Mouse (Mus musculus) liver, adult 2 months (tissue): ENCODE measurements around the gene Nfasc.

Experiments used
- CTCF ChIP-seq: fragments of 200-500 bp; IDR thresholded peaks from 2 replicates; pipeline ENCODE4 v1.5.1; 2011; ENCODE audit warnings: low read depth, low read length, control low read depth
- POLR2A ChIP-seq: fragments of 200-500 bp; IDR thresholded peaks from 2 replicates; pipeline ENCODE4 v1.6.1; 2011; ENCODE audit warnings: low read length, control low read depth; ENCODE audit not compliant: insufficient read depth; ENCODE audit errors: extremely low read depth

- TF ChIP-seq CTCF (no peak), POLR2A (no peak)
Measured at GRCm38 (mm10) chr1:132537736-132538135, 203.9 kb downstream of the Nfasc start.
